Mouse (Mus musculus) hindbrain, postnatal 0 days (tissue): Measurements from ENCODE around the gene Ulk4. TPM values are rescaled to one million over a fixed set of nuclear protein-coding genes. Genes with fewer than 3 reads are reported as not detected.

Experiments
- ATAC-seq: fragments of 200-750 bp; cut with Nextera tagmentation; 2 replicates; pipeline ENCODE4 v1.8.0; 2017; ENCODE audit warnings: mild to moderate bottlenecking, moderate TSS enrichment, moderate library complexity
- DNase-seq: peaks from one replicate; pipeline ENCODE4 v3.0.0-alpha.2; 2015; ENCODE audit warnings: low spot score
- H3K27ac ChIP-seq: fragments of 300-500 bp; sonication (generic); 2 replicates; pipeline ENCODE4 v1.5.1; 2014; ENCODE audit warnings: mild to moderate bottlenecking
- H3K27me3 ChIP-seq: fragments of 300-500 bp; sonication (generic); 2 replicates; pipeline ENCODE4 v1.6.1; 2014; ENCODE audit warnings: low read length, mixed read lengths; ENCODE audit not compliant: insufficient read depth
- H3K36me3 ChIP-seq: fragments of 300-500 bp; sonication (generic); 2 replicates; pipeline ENCODE4 v1.6.1; 2014; ENCODE audit warnings: low read length, mixed read lengths; ENCODE audit not compliant: insufficient read depth
- H3K4me1 ChIP-seq: fragments of 300-500 bp; sonication (generic); 2 replicates; pipeline ENCODE4 v1.6.1; 2014; ENCODE audit warnings: antibody characterized with exemption, low read length, mixed read lengths; ENCODE audit not compliant: insufficient read depth
- H3K4me2 ChIP-seq: fragments of 300-500 bp; sonication (generic); 2 replicates; pipeline ENCODE4 v1.6.1; 2014; ENCODE audit warnings: low read depth, mild to moderate bottlenecking, low read length, moderate library complexity, mixed read lengths
- H3K4me3 ChIP-seq: fragments of 300-500 bp; sonication (generic); 2 replicates; pipeline ENCODE4 v1.5.1; 2014; ENCODE audit warnings: low read length
- H3K9ac ChIP-seq: fragments of 300-500 bp; sonication (generic); replicated peaks from 2 replicates; pipeline ENCODE4 v1.6.1; 2014; ENCODE audit warnings: mild to moderate bottlenecking, low read length, moderate library complexity, mixed read lengths
- H3K9me3 ChIP-seq: fragments of 300-500 bp; sonication (generic); 2 replicates; pipeline ENCODE4 v1.6.1; 2016; ENCODE audit warnings: low read length, mixed read lengths
- CTCF ChIP-seq: IDR thresholded peaks from 2 replicates; pipeline ENCODE4 v1.5.1; 2016; ENCODE audit warnings: antibody characterized with exemption, control low read depth, low read depth
- WGBS: fragments of 180-500 bp; shearing (Covaris S2); extraction: QIAGEN DNeasy Blood & Tissue Kit; methylation state at CpG from one replicate; pipeline ENCODE4 v1.1.7; 2014; 5-methylcytosine and 5-hydroxymethylcytosine counted together
- polyA plus RNA-seq: library from polyadenylated mRNA; unstranded; fragments of >200 nt; fragmentation: Nextera tagmentation; extraction: Ambion mirVana; gene quantifications from 2 replicates; pipeline ENCODE4 v1.2.1, GENCODE M21; 2015
- total RNA-seq: library from RNA; depleted of rRNA; stranded (reverse); fragments of >200 nt; gene quantifications from 2 replicates; pipeline ENCODE4 v1.2.3, GENCODE M21; 2014

Gene Ulk4
- total and polyA plus RNA-seq, 2 experiments from 2014 or later, result 20.0 to 76.3 TPM

GRCm38 (mm10) chr9:121315901-121316595 is 39.1 kb upstream of the Ulk4 start:
- H3K9ac ChIP-seq, result no peak overlapping the region
- DNase-seq (no peak), ATAC-seq (no peak)
- no peak for TF ChIP-seq CTCF
- 50% methylated on average over 4 of the region's 4 CpGs for WGBS
- H3K27me3 ChIP-seq, result no peaks in the 10 kb centered on the region
- peaks cover 52% of the 10 kb centered on the region for H3K4me1 ChIP-seq
- H3K36me3 ChIP-seq, result no peaks in the 10 kb centered on the region
- H3K4me3 ChIP-seq, result no peak overlapping the region
- no peak overlapping the region for H3K4me2 ChIP-seq
- H3K27ac ChIP-seq, result peak overlapping the region; percentile 67
- no peaks in the 10 kb centered on the region for H3K9me3 ChIP-seq

GRCm38 (mm10) chr9:121314541-121315152 is 37.6 kb upstream of the Ulk4 start:
- DNase-seq (peak; percentile 58), ATAC-seq (no peak)
- Histone ChIP-seq H3K4me2 (peak overlapping the region; percentile 55), H3K4me1 (peaks cover 60% of the 10 kb centered on the region), H3K9ac (no peak overlapping the region; the same call in 1 of the 2 replicates), H3K4me3 (peak overlapping the region; percentile 18; the same call in 1 of the 2 replicates), H3K9me3 (no peaks in the 10 kb centered on the region), H3K36me3 (no peaks in the 10 kb centered on the region), H3K27ac (peak overlapping the region; percentile 82), H3K27me3 (no peaks in the 10 kb centered on the region)
- 17% methylated on average over 14 of the region's 14 CpGs for WGBS
- TF ChIP-seq CTCF, result no peak

- Histone ChIP-seq H3K27me3 (no peaks in the 10 kb centered on the region), H3K27ac (peak overlapping the region; percentile 82), H3K9ac (no peak overlapping the region; the same call in 1 of the 2 replicates), H3K4me2 (peak overlapping the region; percentile 55), H3K9me3 (no peaks in the 10 kb centered on the region), H3K4me3 (peak overlapping the region; percentile 18), H3K4me1 (peaks cover 65% of the 10 kb centered on the region), H3K36me3 (no peaks in the 10 kb centered on the region)
- ATAC-seq (peak; percentile 48), DNase-seq (peak; percentile 81)
- no peak for TF ChIP-seq CTCF
- 3% methylated on average over 21 of the region's 21 CpGs for WGBS
Measured at GRCm38 (mm10) chr9:121313656-121314374, 36.8 kb upstream of the Ulk4 start.

- 0 out of 2 replicates have a peak overlapping the region, but pooled peaks have one; percentile 5 for H3K4me2 ChIP-seq
- no peaks in the 10 kb centered on the region for H3K9me3 ChIP-seq
- TF ChIP-seq CTCF, result no peak
- H3K27me3 ChIP-seq, result no peaks in the 10 kb centered on the region
- ATAC-seq (no peak), DNase-seq (peak; percentile 44)
- H3K9ac ChIP-seq, result 0 out of 2 replicates have a peak overlapping the region, but pooled peaks have one; percentile 3
- no peak overlapping the region for H3K4me3 ChIP-seq
- H3K27ac ChIP-seq, result peak overlapping the region; percentile 32
- peaks cover 62% of the 10 kb centered on the region for H3K4me1 ChIP-seq
- 26% methylated on average over 10 of the region's 10 CpGs for WGBS
- no peaks in the 10 kb centered on the region for H3K36me3 ChIP-seq
Measured at GRCm38 (mm10) chr9:121312237-121312891, 35.4 kb upstream of the Ulk4 start.

- TF ChIP-seq CTCF, result no peak
- H3K4me3 ChIP-seq, result no peak overlapping the region
- H3K27ac ChIP-seq, result peak overlapping the region; percentile 32; the same call in 1 of the 2 replicates
- peaks cover 62% of the 10 kb centered on the region for H3K4me1 ChIP-seq
- WGBS, result 38% methylated on average over 6 of the region's 6 CpGs
- H3K36me3 ChIP-seq, result no peaks in the 10 kb centered on the region
- DNase-seq (no peak), ATAC-seq (no peak)
- H3K4me2 ChIP-seq, result no peak overlapping the region
- H3K9ac ChIP-seq, result 0 out of 2 replicates have a peak overlapping the region, but pooled peaks have one; percentile 3
- H3K27me3 ChIP-seq, result no peaks in the 10 kb centered on the region
- no peaks in the 10 kb centered on the region for H3K9me3 ChIP-seq
Measured at GRCm38 (mm10) chr9:121311846-121312236, 34.8 kb upstream of the Ulk4 start.

- no peaks in the 10 kb centered on the region for H3K9me3 ChIP-seq
- H3K4me3 ChIP-seq, result no peak overlapping the region
- ATAC-seq (no peak), DNase-seq (no peak)
- H3K27me3 ChIP-seq, result no peaks in the 10 kb centered on the region
- H3K4me1 ChIP-seq, result peaks cover 49% of the 10 kb centered on the region
- no peak for TF ChIP-seq CTCF
- H3K27ac ChIP-seq, result no peak overlapping the region
- no peaks in the 10 kb centered on the region for H3K36me3 ChIP-seq
- no peak overlapping the region for H3K9ac ChIP-seq
- no peak overlapping the region for H3K4me2 ChIP-seq
- WGBS, result 45% methylated on average over 7 of the region's 7 CpGs
Measured at GRCm38 (mm10) chr9:121310501-121310900, 33.5 kb upstream of the Ulk4 start.
